Mouse (Mus musculus) embryonic fibroblast, embryonic 13.5 days (primary cell): Measurements from ENCODE around the gene Anks1b. TPM values are rescaled to one million over a fixed set of nuclear protein-coding genes. Genes with fewer than 3 reads are reported as not detected.

Source experiments
- H3K27ac ChIP-seq: 2 replicates; pipeline ENCODE4 v1.5.1; 2012; ENCODE audit warnings: low read length, control low read depth, inconsistent platforms; ENCODE audit not compliant: insufficient read depth
- H3K4me1 ChIP-seq: 2 replicates; pipeline ENCODE4 v1.6.1; 2011; ENCODE audit warnings: low read length; ENCODE audit not compliant: control insufficient read depth, insufficient read depth
- H3K4me3 ChIP-seq: 2 replicates; pipeline ENCODE4 v1.5.1; 2011; ENCODE audit warnings: mild to moderate bottlenecking, control low read depth, low read length; ENCODE audit not compliant: insufficient read depth
- CTCF ChIP-seq: IDR thresholded peaks from 2 replicates; pipeline ENCODE4 v1.5.1; 2011; ENCODE audit warnings: mild to moderate bottlenecking, control low read depth, low read length, moderate library complexity, borderline replicate concordance; ENCODE audit not compliant: insufficient read depth
- POLR2A ChIP-seq: IDR thresholded peaks from 2 replicates; pipeline ENCODE4 v1.6.1; 2011; ENCODE audit warnings: low read depth, mild to moderate bottlenecking, control low read depth, low read length, moderate library complexity
- polyA plus RNA-seq: library from polyadenylated mRNA; stranded (reverse); fragments of >200 nt; gene quantifications from 2 replicates; pipeline ENCODE4 v1.2.4, GENCODE M21; 2011; ENCODE audit warnings: low read depth; ENCODE audit not compliant: missing spikeins, insufficient read length

Anks1b gene
- polyA plus RNA-seq, 1 experiment, result 6.3 TPM

GRCm38 (mm10) chr10:90770403-90770955 lies 897.2 kb downstream of the Anks1b start:
- peaks cover 3% of the 10 kb centered on the region; the same call in 1 of the 2 replicates for H3K4me1 ChIP-seq
- TF ChIP-seq POLR2A, result no peak
- TF ChIP-seq CTCF, result no peak

GRCm38 (mm10) chr10:90771046-90771445 lies 897.7 kb downstream of the Anks1b start:
- H3K27ac ChIP-seq, result no peak overlapping the region
- H3K4me1 ChIP-seq, result peaks cover 3% of the 10 kb centered on the region; the same call in 1 of the 2 replicates
- H3K4me3 ChIP-seq, result no peak overlapping the region
- TF ChIP-seq CTCF, result no peak
- TF ChIP-seq POLR2A, result no peak

More at GRCm38 (mm10) chr10:90770403-90770955, 897.2 kb downstream of the Anks1b start:
- Histone ChIP-seq H3K4me3 (no peak overlapping the region), H3K27ac (no peak overlapping the region)

- TF ChIP-seq POLR2A (no peak), CTCF (no peak)
- Histone ChIP-seq H3K27ac (no peak overlapping the region), H3K4me1 (peaks cover 3% of the 10 kb centered on the region; the same call in 1 of the 2 replicates), H3K4me3 (no peak overlapping the region)
These were observed 898.3 kb downstream of the Anks1b start for GRCm38 (mm10) chr10:90771471-90772226.

GRCm38 (mm10) chr10:90779561-90780400 lies 906.5 kb downstream of the Anks1b start:
- H3K27ac ChIP-seq, result no peak overlapping the region
- no peaks in the 10 kb centered on the region for H3K4me1 ChIP-seq
- TF ChIP-seq POLR2A (no peak), CTCF (no peak)
- H3K4me3 ChIP-seq, result no peak overlapping the region

GRCm38 (mm10) chr10:90784981-90785650 lies 911.8 kb downstream of the Anks1b start:
- Histone ChIP-seq H3K4me1 (no peaks in the 10 kb centered on the region), H3K27ac (no peak overlapping the region), H3K4me3 (no peak overlapping the region)
- TF ChIP-seq POLR2A (no peak), CTCF (no peak)

GRCm38 (mm10) chr10:90785680-90786079 lies 912.4 kb downstream of the Anks1b start:
- Histone ChIP-seq H3K4me1 (no peaks in the 10 kb centered on the region), H3K27ac (no peak overlapping the region), H3K4me3 (no peak overlapping the region)
- TF ChIP-seq POLR2A (no peak), CTCF (no peak)

- H3K4me1 ChIP-seq, result no peaks in the 10 kb centered on the region
- H3K27ac ChIP-seq, result no peak overlapping the region
- TF ChIP-seq POLR2A (no peak), CTCF (no peak)
- no peak overlapping the region for H3K4me3 ChIP-seq
These were observed 929.8 kb downstream of the Anks1b start for GRCm38 (mm10) chr10:90803112-90803511.

- no peak for TF ChIP-seq CTCF
- no peak overlapping the region for H3K27ac ChIP-seq
- peaks cover under 1% of the 10 kb centered on the region; the same call in 1 of the 2 replicates for H3K4me1 ChIP-seq
- H3K4me3 ChIP-seq, result no peak overlapping the region
These were observed 931.3 kb downstream of the Anks1b start for GRCm38 (mm10) chr10:90804602-90805095.

GRCm38 (mm10) chr10:90808616-90809310 lies 935.5 kb downstream of the Anks1b start:
- Histone ChIP-seq H3K4me3 (no peak overlapping the region), H3K27ac (no peak overlapping the region), H3K4me1 (peaks cover 8% of the 10 kb centered on the region; the same call in 1 of the 2 replicates)
- TF ChIP-seq CTCF (no peak), POLR2A (no peak)
